Mouse (Mus musculus): Measurements from ENCODE around the gene Unc50. TPM values are rescaled to one million over a fixed set of nuclear protein-coding genes. Genes with fewer than 3 reads are reported as not detected.

Unc50 gene
- total and polyA plus RNA-seq, 2 experiments from 2014 or later: 83.3 to 83.8 TPM

DNA sequence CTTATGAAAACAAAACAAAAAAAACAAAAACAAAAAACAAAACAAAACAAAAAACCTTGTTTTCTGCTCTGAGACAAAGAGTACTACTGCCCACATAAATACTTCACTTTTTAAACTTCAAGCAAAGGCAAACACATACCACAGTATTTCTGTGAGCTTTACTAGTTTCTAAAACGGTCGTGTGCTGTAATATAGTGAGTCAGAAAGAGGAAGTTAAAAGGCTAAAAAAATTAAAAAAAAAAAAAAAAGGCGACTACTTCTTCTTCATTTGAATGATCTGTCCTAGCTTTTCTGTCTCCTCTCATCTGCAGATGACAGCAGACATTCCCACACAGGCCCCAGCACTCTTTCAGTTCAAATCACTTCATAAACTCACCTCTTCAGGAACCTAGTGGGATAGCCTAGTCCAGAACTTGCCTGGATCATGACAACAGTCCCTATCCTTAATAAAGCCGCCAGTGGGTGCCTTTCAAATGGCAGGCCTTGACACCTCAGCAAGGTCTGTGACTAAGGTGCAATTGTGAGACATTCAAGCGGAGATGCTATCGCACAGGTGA lies 44.8 kb downstream of the Unc50 start:
- whole genome bisulfite sequencing: 83% methylated on average over 6 of the region's 6 CpGs
- Histone ChIP-seq H3K9ac (replicated peaks; ENCODE audit: low read depth, low read length) (peak overlapping the region; percentile 42; the same call in 1 of the 2 replicates), H3K36me3 (replicated peaks; ENCODE audit: control insufficient read depth, insufficient read depth, low read length) (no peaks in the 10 kb centered on the region), H3K27me3 (ENCODE audit: control insufficient read depth, insufficient read depth, low read length) (no peaks in the 10 kb centered on the region), H3K4me2 (ENCODE audit: low read depth, low read length) (no peak overlapping the region), H3K4me1 (ENCODE audit: control insufficient read depth, insufficient read depth) (peaks cover 8% of the 10 kb centered on the region; the same call in 1 of the 2 replicates), H3K9me3 (replicated peaks; ENCODE audit: control insufficient read depth, low read length) (no peaks in the 10 kb centered on the region), H3K27ac (ENCODE audit: low read depth) (no peak overlapping the region), H3K4me3 (ENCODE audit: low read depth, low read length) (no peak overlapping the region)
- no peak for DNase-seq (ENCODE audit: low spot score)
- no peak for TF ChIP-seq CTCF (IDR thresholded peaks at IDR 0.05; ENCODE audit: low read depth)
- no peak for TF ChIP-seq EP300 (IDR thresholded peaks at IDR 0.05; ENCODE audit: low read depth)
- ATAC-seq (ENCODE audit: insufficient read depth, low read depth): no peak

DNA sequence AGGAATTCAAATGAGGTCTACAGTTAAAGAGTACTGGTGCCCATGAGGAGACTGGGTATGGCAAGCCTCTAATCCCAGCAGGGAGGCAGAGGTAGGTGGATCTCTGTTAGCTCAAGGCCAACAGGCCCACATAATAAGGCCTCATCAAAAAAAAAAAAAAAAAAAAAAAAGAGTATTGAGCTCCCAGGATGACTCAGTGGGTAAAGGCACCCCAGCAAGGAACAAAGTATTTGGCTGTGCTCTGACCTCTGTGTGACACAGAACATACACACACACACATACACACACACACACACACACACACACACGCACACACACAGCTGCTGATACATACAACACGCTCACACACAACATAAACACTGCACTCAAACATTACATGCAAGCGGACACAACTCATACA lies 45.4 kb downstream of the Unc50 start:
- no peaks in the 10 kb centered on the region for H3K9me3 ChIP-seq (replicated peaks; ENCODE audit: control insufficient read depth, low read length)
- no peak overlapping the region for H3K27ac ChIP-seq (ENCODE audit: low read depth)
- H3K4me3 ChIP-seq (ENCODE audit: low read depth, low read length): no peak overlapping the region
- no peak for DNase-seq (ENCODE audit: low spot score)
- TF ChIP-seq EP300 (IDR thresholded peaks at IDR 0.05; ENCODE audit: low read depth) (no peak), CTCF (IDR thresholded peaks at IDR 0.05; ENCODE audit: low read depth) (no peak)
- H3K36me3 ChIP-seq (replicated peaks; ENCODE audit: control insufficient read depth, insufficient read depth, low read length): no peaks in the 10 kb centered on the region
- H3K27me3 ChIP-seq (ENCODE audit: control insufficient read depth, insufficient read depth, low read length): no peaks in the 10 kb centered on the region
- peaks cover 8% of the 10 kb centered on the region; the same call in 1 of the 2 replicates for H3K4me1 ChIP-seq (ENCODE audit: control insufficient read depth, insufficient read depth)
- no peak for ATAC-seq (ENCODE audit: insufficient read depth, low read depth)
- 96% methylated on average over 3 of the region's 3 CpGs for WGBS
- no peak overlapping the region for H3K4me2 ChIP-seq (ENCODE audit: low read depth, low read length)
- no peak overlapping the region for H3K9ac ChIP-seq (replicated peaks; ENCODE audit: low read depth, low read length)

DNA sequence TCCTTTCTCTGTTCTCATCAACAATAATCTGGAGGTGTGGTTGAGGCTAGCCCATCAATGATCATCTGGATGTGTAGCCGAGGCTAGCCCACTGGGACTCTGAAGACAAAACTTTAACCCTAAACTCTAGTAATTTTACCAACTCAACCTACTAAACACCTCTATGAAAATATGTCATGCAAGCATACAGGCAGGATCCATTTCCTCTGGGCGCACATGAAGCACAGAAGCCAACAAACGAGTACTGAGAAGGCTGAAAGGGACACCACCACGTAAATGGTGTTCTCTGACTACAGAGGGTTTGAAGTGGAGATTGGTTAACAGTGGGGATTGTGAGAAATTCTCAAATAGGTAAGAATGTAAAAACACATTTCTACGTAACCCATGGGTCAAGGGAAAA lies 47.3 kb downstream of the Unc50 start:
- TF ChIP-seq CTCF (IDR thresholded peaks at IDR 0.05; ENCODE audit: low read depth) (no peak), EP300 (IDR thresholded peaks at IDR 0.05; ENCODE audit: low read depth) (no peak)
- 91% methylated on average over 5 of the region's 5 CpGs for WGBS

DNA sequence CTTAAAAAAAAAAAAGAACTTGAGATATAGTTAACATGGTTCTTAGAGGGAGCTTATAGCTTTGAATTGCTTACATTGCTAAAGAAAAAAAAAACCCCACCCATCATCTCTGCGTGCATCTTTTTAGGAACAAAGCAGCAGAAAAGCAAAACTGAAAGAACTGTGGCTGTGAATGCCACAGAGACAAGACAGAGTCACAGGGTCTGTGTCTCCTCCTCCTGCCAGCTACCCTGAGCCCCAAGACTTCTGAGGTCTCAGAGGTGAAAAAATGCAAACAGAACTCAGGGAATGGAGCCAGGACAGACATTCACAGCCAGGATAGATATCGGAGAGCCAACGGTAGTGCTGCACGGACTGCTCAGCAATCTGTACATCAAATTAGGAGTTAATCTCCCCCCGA lies 48.0 kb downstream of the Unc50 start:
- Histone ChIP-seq H3K4me2 (ENCODE audit: low read depth, low read length) (peak overlapping the region; percentile 56), H3K27ac (ENCODE audit: low read depth) (peak overlapping the region; percentile 51), H3K36me3 (replicated peaks; ENCODE audit: control insufficient read depth, insufficient read depth, low read length) (no peaks in the 10 kb centered on the region), H3K4me3 (ENCODE audit: low read depth, low read length) (peak overlapping the region; percentile 26), H3K9ac (replicated peaks; ENCODE audit: low read depth, low read length) (peak overlapping the region; percentile 54), H3K27me3 (ENCODE audit: control insufficient read depth, insufficient read depth, low read length) (no peaks in the 10 kb centered on the region), H3K9me3 (replicated peaks; ENCODE audit: control insufficient read depth, low read length) (no peaks in the 10 kb centered on the region), H3K4me1 (ENCODE audit: control insufficient read depth, insufficient read depth) (peaks cover 8% of the 10 kb centered on the region; the same call in 1 of the 2 replicates)
- DNase-seq (ENCODE audit: low spot score) (no peak), ATAC-seq (ENCODE audit: insufficient read depth, low read depth) (no peak)
- 25% methylated on average over 5 of the region's 5 CpGs for WGBS
- TF ChIP-seq EP300 (IDR thresholded peaks at IDR 0.05; ENCODE audit: low read depth) (no peak), CTCF (IDR thresholded peaks at IDR 0.05; ENCODE audit: low read depth) (no peak)

More for the DNA sequence above, 47.3 kb downstream of the Unc50 start:
- Histone ChIP-seq H3K4me1 (ENCODE audit: control insufficient read depth, insufficient read depth) (peaks cover 8% of the 10 kb centered on the region; the same call in 1 of the 2 replicates), H3K27me3 (ENCODE audit: control insufficient read depth, insufficient read depth, low read length) (no peaks in the 10 kb centered on the region), H3K27ac (ENCODE audit: low read depth) (no peak overlapping the region), H3K4me3 (ENCODE audit: low read depth, low read length) (no peak overlapping the region), H3K9ac (replicated peaks; ENCODE audit: low read depth, low read length) (no peak overlapping the region), H3K4me2 (ENCODE audit: low read depth, low read length) (no peak overlapping the region), H3K36me3 (replicated peaks; ENCODE audit: control insufficient read depth, insufficient read depth, low read length) (no peaks in the 10 kb centered on the region), H3K9me3 (replicated peaks; ENCODE audit: control insufficient read depth, low read length) (no peaks in the 10 kb centered on the region)
- DNase-seq (ENCODE audit: low spot score): no peak
- no peak for ATAC-seq (ENCODE audit: insufficient read depth, low read depth)

DNA sequence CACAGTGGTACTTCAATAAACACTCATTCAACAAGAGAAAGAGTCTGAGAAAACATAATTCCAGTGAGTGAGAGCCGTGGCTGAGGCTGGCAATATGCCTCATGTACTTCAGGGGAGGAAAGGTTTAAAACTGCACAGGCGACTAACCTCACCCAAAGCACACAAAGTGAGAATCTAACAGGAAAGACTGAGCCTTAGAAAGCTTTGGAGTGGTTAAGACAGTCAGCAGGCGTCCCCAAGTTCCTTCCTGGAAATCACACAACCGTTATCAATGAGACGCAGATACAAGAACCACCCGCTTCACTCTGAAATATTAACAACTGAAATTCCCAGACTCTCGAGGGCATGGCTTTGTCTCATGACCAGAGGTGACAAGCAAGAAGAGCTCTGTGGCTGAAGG lies 48.5 kb downstream of the Unc50 start:
- ATAC-seq (ENCODE audit: insufficient read depth, low read depth): no peak
- no peaks in the 10 kb centered on the region for H3K27me3 ChIP-seq (ENCODE audit: control insufficient read depth, insufficient read depth, low read length)

DNA sequence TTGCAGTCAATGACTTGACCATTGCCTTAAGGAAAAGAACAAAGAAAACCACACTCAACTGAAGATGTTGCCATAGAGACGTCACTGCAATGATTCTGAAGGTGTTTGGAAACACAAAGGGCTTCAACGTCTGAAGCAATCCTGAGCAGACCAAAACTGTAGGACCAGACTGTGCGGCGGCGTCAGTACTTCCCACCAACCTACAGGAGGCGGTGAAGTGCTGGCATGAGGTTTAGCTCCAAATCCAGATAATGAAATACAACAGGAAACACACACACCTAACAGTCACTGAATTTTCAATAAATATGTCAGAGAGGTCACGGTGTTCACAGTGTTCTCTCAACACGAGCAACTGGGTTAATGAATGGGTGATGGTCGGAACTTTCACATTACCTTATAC lies 49.1 kb downstream of the Unc50 start:
- TF ChIP-seq EP300 (IDR thresholded peaks at IDR 0.05; ENCODE audit: low read depth) (no peak), CTCF (IDR thresholded peaks at IDR 0.05; ENCODE audit: low read depth) (peak; percentile 47)
- H3K36me3 ChIP-seq (replicated peaks; ENCODE audit: control insufficient read depth, insufficient read depth, low read length): no peaks in the 10 kb centered on the region
- peaks cover 8% of the 10 kb centered on the region; the same call in 1 of the 2 replicates for H3K4me1 ChIP-seq (ENCODE audit: control insufficient read depth, insufficient read depth)
- H3K9ac ChIP-seq (replicated peaks; ENCODE audit: low read depth, low read length): no peak overlapping the region
- H3K4me2 ChIP-seq (ENCODE audit: low read depth, low read length): no peak overlapping the region
- 73% methylated on average over 9 of the region's 9 CpGs for WGBS
- DNase-seq (ENCODE audit: low spot score): peak; percentile 35
- no peak overlapping the region for H3K4me3 ChIP-seq (ENCODE audit: low read depth, low read length)
- ATAC-seq (ENCODE audit: insufficient read depth, low read depth): no peak
- H3K27me3 ChIP-seq (ENCODE audit: control insufficient read depth, insufficient read depth, low read length): no peaks in the 10 kb centered on the region
- H3K9me3 ChIP-seq (replicated peaks; ENCODE audit: control insufficient read depth, low read length): no peaks in the 10 kb centered on the region
- no peak overlapping the region for H3K27ac ChIP-seq (ENCODE audit: low read depth)

More for the DNA sequence above, 48.5 kb downstream of the Unc50 start:
- H3K27ac ChIP-seq (ENCODE audit: low read depth): peak overlapping the region; percentile 51
- no peaks in the 10 kb centered on the region for H3K9me3 ChIP-seq (replicated peaks; ENCODE audit: control insufficient read depth, low read length)
- TF ChIP-seq EP300 (IDR thresholded peaks at IDR 0.05; ENCODE audit: low read depth) (no peak), CTCF (IDR thresholded peaks at IDR 0.05; ENCODE audit: low read depth) (no peak)
- peak overlapping the region; percentile 54 for H3K9ac ChIP-seq (replicated peaks; ENCODE audit: low read depth, low read length)
- WGBS: 15% methylated on average over 7 of the region's 7 CpGs
- DNase-seq (ENCODE audit: low spot score): no peak
- H3K4me1 ChIP-seq (ENCODE audit: control insufficient read depth, insufficient read depth): peaks cover 8% of the 10 kb centered on the region; the same call in 1 of the 2 replicates
- peak overlapping the region; percentile 26; the same call in 1 of the 2 replicates for H3K4me3 ChIP-seq (ENCODE audit: low read depth, low read length)
- no peaks in the 10 kb centered on the region for H3K36me3 ChIP-seq (replicated peaks; ENCODE audit: control insufficient read depth, insufficient read depth, low read length)
- peak overlapping the region; percentile 56 for H3K4me2 ChIP-seq (ENCODE audit: low read depth, low read length)

Measured in heart, postnatal 0 days (tissue).